Mouse (Mus musculus): ENCODE measurements around the gene Tmc3. TPM values are rescaled to one million over a fixed set of nuclear protein-coding genes. Genes with fewer than 3 reads are reported as not detected.

Tmc3 gene
- polyA plus RNA-seq, 1 experiment from 2014 or later = 0.24 TPM

DNA sequence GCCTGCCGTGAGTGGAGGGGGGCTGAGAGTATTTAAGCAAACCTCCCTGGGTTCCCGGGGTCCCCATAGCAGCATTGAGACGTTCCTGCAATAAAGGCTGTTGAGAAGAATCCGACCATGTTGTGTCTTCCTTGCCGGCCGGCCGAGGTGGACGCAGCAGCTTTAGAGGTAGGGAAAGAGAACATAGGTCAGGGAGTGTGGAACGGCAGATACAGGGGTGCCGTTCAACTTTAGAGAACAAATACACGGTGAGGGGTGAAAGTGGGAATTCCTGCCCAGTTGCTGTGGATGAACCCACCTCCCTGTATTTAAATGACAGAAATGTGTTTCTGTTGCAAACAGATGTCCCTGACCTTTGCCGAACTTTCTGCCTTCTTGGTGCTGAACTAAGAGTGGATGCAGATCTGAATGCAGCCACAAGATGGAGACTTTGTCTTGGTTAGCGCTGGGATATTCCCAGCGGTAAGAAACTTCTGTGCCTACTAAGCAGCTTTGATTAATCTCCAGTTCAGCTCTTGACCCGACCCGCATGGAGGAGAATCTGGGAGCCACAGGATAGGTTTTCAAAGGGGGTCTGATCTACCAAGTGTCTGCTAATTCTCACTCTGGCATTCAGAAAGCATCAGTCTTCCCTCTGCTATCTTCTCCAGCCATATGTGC, 16.8 kb upstream of the Tmc3 start:
- H3K27me3 ChIP-seq (replicated peaks; ENCODE audit: insufficient read depth, low read length) = no peaks in the 10 kb centered on the region
- no peak overlapping the region for H3K4me2 ChIP-seq (replicated peaks; ENCODE audit: low read depth, low read length)
- H3K4me1 ChIP-seq (ENCODE audit: insufficient read depth, low read depth, low read length) = no peaks in the 10 kb centered on the region
- TF ChIP-seq CTCF (IDR thresholded peaks at IDR 0.05) = peak; percentile 91
- no peak for TF ChIP-seq EP300 (IDR thresholded peaks at IDR 0.05)
- DNase-seq (ENCODE audit: low spot score) (peak; percentile 73), ATAC-seq (peak; percentile 45; the same call in 1 of the 2 replicates)
- H3K4me3 ChIP-seq (ENCODE audit: low read depth, low read length) = no peak overlapping the region
- H3K9ac ChIP-seq (replicated peaks; ENCODE audit: low read depth) = no peak overlapping the region
- H3K36me3 ChIP-seq (ENCODE audit: insufficient read depth, low read length) = no peaks in the 10 kb centered on the region
- 42% methylated on average over 16 of the region's 16 CpGs for WGBS
- no peaks in the 10 kb centered on the region for H3K9me3 ChIP-seq (ENCODE audit: low read length)
- H3K27ac ChIP-seq (ENCODE audit: low read length) = no peak overlapping the region

DNA sequence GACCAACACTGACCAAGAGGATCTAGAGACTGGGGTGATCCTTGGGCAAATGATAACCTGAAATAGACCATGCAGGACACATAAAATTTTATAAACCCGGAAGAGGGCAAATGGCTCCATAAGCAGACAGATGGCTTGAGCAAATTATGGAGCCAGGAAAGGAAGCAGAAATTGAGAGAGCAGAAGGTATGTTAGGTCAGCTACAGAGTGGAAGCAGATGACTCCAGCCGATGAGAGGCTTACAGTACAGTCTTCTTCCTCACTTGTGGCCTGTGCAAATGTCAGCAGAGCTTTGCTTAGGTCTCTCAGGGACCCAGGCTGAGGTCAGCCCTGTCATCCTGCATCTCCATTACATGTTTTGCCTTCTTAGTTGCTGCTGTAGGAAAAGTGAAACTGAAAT, 15.9 kb upstream of the Tmc3 start:
- WGBS = 81% methylated on average over 2 of the region's 2 CpGs
- no peak overlapping the region for H3K4me2 ChIP-seq (replicated peaks; ENCODE audit: low read depth, low read length)
- TF ChIP-seq EP300 (IDR thresholded peaks at IDR 0.05) (no peak), CTCF (IDR thresholded peaks at IDR 0.05) (no peak)
- no peak overlapping the region for H3K9ac ChIP-seq (replicated peaks; ENCODE audit: low read depth)
- no peaks in the 10 kb centered on the region for H3K9me3 ChIP-seq (ENCODE audit: low read length)
- ATAC-seq (no peak), DNase-seq (ENCODE audit: low spot score) (no peak)
- no peak overlapping the region for H3K4me3 ChIP-seq (ENCODE audit: low read depth, low read length)
- H3K27me3 ChIP-seq (replicated peaks; ENCODE audit: insufficient read depth, low read length) = no peaks in the 10 kb centered on the region
- H3K27ac ChIP-seq (ENCODE audit: low read length) = no peak overlapping the region
- H3K4me1 ChIP-seq (ENCODE audit: insufficient read depth, low read depth, low read length) = no peaks in the 10 kb centered on the region
- H3K36me3 ChIP-seq (ENCODE audit: insufficient read depth, low read length) = no peaks in the 10 kb centered on the region

- no peak for DNase-seq (ENCODE audit: low spot score)
- WGBS = 79% methylated on average over 2 of the region's 2 CpGs
These were observed 15.3 kb upstream of the Tmc3 start for GRCm38 (mm10) chr7:83569436-83569835.

GRCm38 (mm10) chr7:83571077-83571476, 13.7 kb upstream of the Tmc3 start:
- no peaks in the 10 kb centered on the region for H3K9me3 ChIP-seq (ENCODE audit: low read length)
- no peaks in the 10 kb centered on the region for H3K27me3 ChIP-seq (replicated peaks; ENCODE audit: insufficient read depth, low read length)
- no peak overlapping the region for H3K4me3 ChIP-seq (ENCODE audit: low read depth, low read length)
- no peak overlapping the region for H3K27ac ChIP-seq (ENCODE audit: low read length)
- ATAC-seq (no peak), DNase-seq (ENCODE audit: low spot score) (peak; percentile 24)
- WGBS = 23% methylated on average over 4 of the region's 4 CpGs
- H3K9ac ChIP-seq (replicated peaks; ENCODE audit: low read depth) = no peak overlapping the region
- no peaks in the 10 kb centered on the region for H3K36me3 ChIP-seq (ENCODE audit: insufficient read depth, low read length)
- H3K4me2 ChIP-seq (replicated peaks; ENCODE audit: low read depth, low read length) = no peak overlapping the region
- no peak for TF ChIP-seq CTCF (IDR thresholded peaks at IDR 0.05)
- H3K4me1 ChIP-seq (ENCODE audit: insufficient read depth, low read depth, low read length) = no peaks in the 10 kb centered on the region

More at GRCm38 (mm10) chr7:83569436-83569835, 15.3 kb upstream of the Tmc3 start:
- no peaks in the 10 kb centered on the region for H3K27me3 ChIP-seq (replicated peaks; ENCODE audit: insufficient read depth, low read length)
- no peak for ATAC-seq
- no peaks in the 10 kb centered on the region for H3K4me1 ChIP-seq (ENCODE audit: insufficient read depth, low read depth, low read length)
- H3K4me3 ChIP-seq (ENCODE audit: low read depth, low read length) = no peak overlapping the region
- H3K9me3 ChIP-seq (ENCODE audit: low read length) = no peaks in the 10 kb centered on the region
- H3K27ac ChIP-seq (ENCODE audit: low read length) = no peak overlapping the region
- H3K36me3 ChIP-seq (ENCODE audit: insufficient read depth, low read length) = no peaks in the 10 kb centered on the region
- TF ChIP-seq CTCF (IDR thresholded peaks at IDR 0.05) (no peak), EP300 (IDR thresholded peaks at IDR 0.05) (no peak)
- H3K4me2 ChIP-seq (replicated peaks; ENCODE audit: low read depth, low read length) = no peak overlapping the region
- H3K9ac ChIP-seq (replicated peaks; ENCODE audit: low read depth) = no peak overlapping the region

- DNase-seq (ENCODE audit: low spot score) = peak; percentile 55
These were observed 12.8 kb upstream of the Tmc3 start for GRCm38 (mm10) chr7:83571901-83572300.

DNA sequence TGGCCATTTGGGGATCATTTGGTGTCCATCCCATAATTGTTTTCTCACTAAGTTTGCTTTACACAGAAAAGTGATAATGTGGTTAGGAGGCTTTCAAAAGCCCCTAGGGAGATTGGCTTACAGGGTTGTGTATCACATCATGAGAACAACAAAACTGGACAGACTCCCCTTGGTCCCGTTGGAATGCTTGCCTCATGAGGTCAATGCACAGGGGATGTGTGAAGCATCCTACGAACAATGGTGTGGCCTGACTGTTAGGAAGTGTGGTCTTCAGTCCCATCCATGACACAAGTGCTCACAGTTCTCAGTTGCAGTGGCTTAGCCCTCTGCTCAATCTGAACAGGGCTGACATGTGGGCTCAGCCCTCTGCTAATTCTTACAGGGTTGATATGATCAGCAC, 12.3 kb upstream of the Tmc3 start:
- ATAC-seq = no peak
- Histone ChIP-seq H3K9ac (replicated peaks; ENCODE audit: low read depth) (no peak overlapping the region), H3K4me3 (ENCODE audit: low read depth, low read length) (no peak overlapping the region), H3K4me1 (ENCODE audit: insufficient read depth, low read depth, low read length) (no peaks in the 10 kb centered on the region), H3K9me3 (ENCODE audit: low read length) (no peaks in the 10 kb centered on the region), H3K4me2 (replicated peaks; ENCODE audit: low read depth, low read length) (no peak overlapping the region), H3K36me3 (ENCODE audit: insufficient read depth, low read length) (no peaks in the 10 kb centered on the region), H3K27ac (ENCODE audit: low read length) (no peak overlapping the region), H3K27me3 (replicated peaks; ENCODE audit: insufficient read depth, low read length) (no peaks in the 10 kb centered on the region)
- DNase-seq (ENCODE audit: low spot score) = no peak
- TF ChIP-seq EP300 (IDR thresholded peaks at IDR 0.05) (no peak), CTCF (IDR thresholded peaks at IDR 0.05) (no peak)
- WGBS = 64% methylated on average over 2 of the region's 2 CpGs

More at GRCm38 (mm10) chr7:83571901-83572300, 12.8 kb upstream of the Tmc3 start:
- no peak overlapping the region for H3K27ac ChIP-seq (ENCODE audit: low read length)
- no peaks in the 10 kb centered on the region for H3K27me3 ChIP-seq (replicated peaks; ENCODE audit: insufficient read depth, low read length)
- 0 out of 2 replicates have a peak, but pooled peaks have one; percentile 19 for ATAC-seq
- TF ChIP-seq CTCF (IDR thresholded peaks at IDR 0.05) (no peak), EP300 (IDR thresholded peaks at IDR 0.05) (no peak)
- H3K9me3 ChIP-seq (ENCODE audit: low read length) = no peaks in the 10 kb centered on the region
- no peaks in the 10 kb centered on the region for H3K36me3 ChIP-seq (ENCODE audit: insufficient read depth, low read length)
- H3K4me2 ChIP-seq (replicated peaks; ENCODE audit: low read depth, low read length) = no peak overlapping the region
- no peak overlapping the region for H3K4me3 ChIP-seq (ENCODE audit: low read depth, low read length)
- H3K4me1 ChIP-seq (ENCODE audit: insufficient read depth, low read depth, low read length) = no peaks in the 10 kb centered on the region
- WGBS = 46% methylated on average over 3 of the region's 3 CpGs
- no peak overlapping the region for H3K9ac ChIP-seq (replicated peaks; ENCODE audit: low read depth)
